Mouse (Mus musculus): ENCODE data around the gene Fam71b.

The Fam71b gene

GRCm38 (mm10) chr11:46435363-46435762 lies 39.0 kb downstream of the Fam71b start:
- DNase-seq, result no peak

GRCm38 (mm10) chr11:46436760-46437458 lies 40.5 kb downstream of the Fam71b start, which contains the start of gene Med7:
Gene Med7, plus strand, starts transcription at chr11:46436925.
- DNase-seq, result peak; percentile 95

GRCm38 (mm10) chr11:46437459-46438000 lies 41.2 kb downstream of the Fam71b start:
- no peak for DNase-seq

- no peak for DNase-seq
Measured at GRCm38 (mm10) chr11:46439005-46439543, 42.7 kb downstream of the Fam71b start.

- DNase-seq, result no peak
Measured at GRCm38 (mm10) chr11:46441774-46442173, 45.4 kb downstream of the Fam71b start.

- no peak for DNase-seq
Measured at GRCm38 (mm10) chr11:46443152-46443551, 46.8 kb downstream of the Fam71b start.

GRCm38 (mm10) chr11:46443979-46444378 lies 47.6 kb downstream of the Fam71b start:
- DNase-seq, result no peak

GRCm38 (mm10) chr11:46446150-46446549 lies 49.8 kb downstream of the Fam71b start:
- no peak for DNase-seq

GRCm38 (mm10) chr11:46447644-46448484 lies 51.5 kb downstream of the Fam71b start:
- DNase-seq, result no peak

- no peak for DNase-seq
Measured at GRCm38 (mm10) chr11:46449461-46450080, 53.2 kb downstream of the Fam71b start.

GRCm38 (mm10) chr11:46454453-46455045 lies 58.2 kb downstream of the Fam71b start, which contains the start of gene Havcr2:
Gene Havcr2, plus strand, starts transcription at chr11:46454935.
- no peak for DNase-seq
